Mouse (Mus musculus): ENCODE data around the gene B9d2. TPM values are rescaled to one million over a fixed set of nuclear protein-coding genes. Genes with fewer than 3 reads are reported as not detected.

B9d2 gene
- polyA plus RNA-seq, 2 experiments: 18.8 to 21.9 TPM

DNA sequence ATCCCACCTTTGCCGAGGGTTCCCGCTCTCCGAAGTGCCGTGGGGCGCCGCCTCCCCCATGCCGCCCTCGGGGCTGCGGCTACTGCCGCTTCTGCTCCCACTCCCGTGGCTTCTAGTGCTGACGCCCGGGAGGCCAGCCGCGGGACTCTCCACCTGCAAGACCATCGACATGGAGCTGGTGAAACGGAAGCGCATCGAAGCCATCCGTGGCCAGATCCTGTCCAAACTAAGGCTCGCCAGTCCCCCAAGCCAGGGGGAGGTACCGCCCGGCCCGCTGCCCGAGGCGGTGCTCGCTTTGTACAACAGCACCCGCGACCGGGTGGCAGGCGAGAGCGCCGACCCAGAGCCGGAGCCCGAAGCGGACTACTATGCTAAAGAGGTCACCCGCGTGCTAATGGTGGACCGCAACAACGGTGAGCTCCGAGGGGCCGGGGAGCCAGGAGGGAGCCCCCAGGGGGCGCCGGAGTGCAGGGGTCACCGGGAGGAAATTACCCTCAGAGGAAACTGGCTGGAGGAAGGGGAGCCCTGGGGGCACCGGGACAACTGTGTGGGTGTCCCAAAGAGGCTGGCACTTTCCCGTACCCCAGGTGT, 7.3 kb downstream of the B9d2 start:
- no peak for DNase-seq (ENCODE audit: low read depth in 3 of 3, low spot score in 3 of 3)
- ATAC-seq (ENCODE audit: insufficient read depth): no peak
- WGBS (ENCODE audit: insufficient replicate concordance): under 1% methylated on average over 47 of the region's 47 CpGs
- TF ChIP-seq CTCF (IDR thresholded peaks at IDR 0.05; ENCODE audit: low read depth) (peak; percentile 60), EP300 (IDR thresholded peaks at IDR 0.05; ENCODE audit: low read depth) (no peak)
- H3K4me2 ChIP-seq (ENCODE audit: low read depth): peak overlapping the region; percentile 98
- peak overlapping the region; percentile 75 for H3K27ac ChIP-seq
- peaks cover 32 to 46% of the 10 kb centered on the region in 2 experiments for H3K4me1 ChIP-seq (replicated peaks; ENCODE audit: control insufficient read depth in 2 of 2, insufficient read depth in 2 of 2, low read length in 1 of 2)
- peak overlapping the region; percentile 81 for H3K9ac ChIP-seq (replicated peaks)
- H3K9me3 ChIP-seq (ENCODE audit: control insufficient read depth, low read length): no peaks in the 10 kb centered on the region
- H3K4me3 ChIP-seq (ENCODE audit: insufficient read depth in 1 of 2, low read depth in 2 of 2, low read length in 2 of 2): peak overlapping the region; percentile 63 to 94
- no peaks in the 10 kb centered on the region for H3K27me3 ChIP-seq (ENCODE audit: control insufficient read depth, insufficient read depth, low read length)
- peaks cover 7% of the 10 kb centered on the region for H3K36me3 ChIP-seq (replicated peaks; ENCODE audit: control insufficient read depth, insufficient read depth, low read depth)

GRCm38 (mm10) chr7:25688810-25689586, 8.4 kb downstream of the B9d2 start:
- H3K9me3 ChIP-seq (ENCODE audit: control insufficient read depth, low read length): no peaks in the 10 kb centered on the region
- H3K4me2 ChIP-seq (ENCODE audit: low read depth): peak overlapping the region; percentile 98
- no peaks in the 10 kb centered on the region for H3K27me3 ChIP-seq (ENCODE audit: control insufficient read depth, insufficient read depth, low read length)
- H3K36me3 ChIP-seq (replicated peaks; ENCODE audit: control insufficient read depth, insufficient read depth, low read depth): peaks cover 7% of the 10 kb centered on the region
- peak; percentile 80 for ATAC-seq (ENCODE audit: insufficient read depth)
- peak overlapping the region; percentile 63 to 94 for H3K4me3 ChIP-seq (ENCODE audit: insufficient read depth in 1 of 2, low read depth in 2 of 2, low read length in 2 of 2)
- H3K27ac ChIP-seq: peak overlapping the region; percentile 75
- DNase-seq (ENCODE audit: low read depth in 3 of 3, low spot score in 3 of 3): peak; percentile 72 to 89 (median 72)
- WGBS (ENCODE audit: insufficient replicate concordance): under 1% methylated on average over 50 of the region's 52 CpGs
- TF ChIP-seq CTCF (IDR thresholded peaks at IDR 0.05; ENCODE audit: low read depth): peak; percentile 37; the same call in 1 of the 2 replicates
- TF ChIP-seq EP300 (IDR thresholded peaks at IDR 0.05; ENCODE audit: low read depth): no peak
- H3K4me1 ChIP-seq (replicated peaks; ENCODE audit: control insufficient read depth in 2 of 2, insufficient read depth in 2 of 2, low read length in 1 of 2): peaks cover 21 to 35% of the 10 kb centered on the region in 2 experiments
- H3K9ac ChIP-seq (replicated peaks): peak overlapping the region; percentile 81

GRCm38 (mm10) chr7:25689603-25690021, 9.0 kb downstream of the B9d2 start:
- Histone ChIP-seq H3K4me1 (replicated peaks; ENCODE audit: control insufficient read depth in 2 of 2, insufficient read depth in 2 of 2, low read length in 1 of 2) (peaks cover 19 to 31% of the 10 kb centered on the region in 2 experiments), H3K4me3 (ENCODE audit: insufficient read depth in 1 of 2, low read depth in 2 of 2, low read length in 2 of 2) (peak overlapping the region; percentile 63 to 94), H3K4me2 (ENCODE audit: low read depth) (peak overlapping the region; percentile 98), H3K9ac (replicated peaks) (peak overlapping the region; percentile 81), H3K9me3 (ENCODE audit: control insufficient read depth, low read length) (no peaks in the 10 kb centered on the region), H3K36me3 (replicated peaks; ENCODE audit: control insufficient read depth, insufficient read depth, low read depth) (peaks cover 7% of the 10 kb centered on the region), H3K27ac (peak overlapping the region; percentile 75), H3K27me3 (ENCODE audit: control insufficient read depth, insufficient read depth, low read length) (no peaks in the 10 kb centered on the region)
- 2% methylated on average over 12 of the region's 12 CpGs for WGBS (ENCODE audit: insufficient replicate concordance)
- TF ChIP-seq CTCF (IDR thresholded peaks at IDR 0.05; ENCODE audit: low read depth) (no peak), EP300 (IDR thresholded peaks at IDR 0.05; ENCODE audit: low read depth) (peak; percentile 22; the same call in 1 of the 2 replicates)
- ATAC-seq (ENCODE audit: insufficient read depth) (peak; percentile 42), DNase-seq (ENCODE audit: low read depth in 3 of 3, low spot score in 3 of 3) (peak in 1 of 3 experiments; percentile 54)

- Histone ChIP-seq H3K4me2 (ENCODE audit: low read depth) (peak overlapping the region; percentile 98), H3K27me3 (ENCODE audit: control insufficient read depth, insufficient read depth, low read length) (no peaks in the 10 kb centered on the region), H3K27ac (peak overlapping the region; percentile 75), H3K4me3 (ENCODE audit: insufficient read depth in 1 of 2, low read depth in 2 of 2, low read length in 2 of 2) (peak overlapping the region; percentile 63 to 94), H3K4me1 (replicated peaks; ENCODE audit: control insufficient read depth in 2 of 2, insufficient read depth in 2 of 2, low read length in 1 of 2) (peaks cover 19 to 28% of the 10 kb centered on the region in 2 experiments), H3K9ac (replicated peaks) (peak overlapping the region; percentile 81), H3K36me3 (replicated peaks; ENCODE audit: control insufficient read depth, insufficient read depth, low read depth) (peaks cover 7% of the 10 kb centered on the region), H3K9me3 (ENCODE audit: control insufficient read depth, low read length) (no peaks in the 10 kb centered on the region)
- ATAC-seq (ENCODE audit: insufficient read depth): no peak
- no peak for DNase-seq (ENCODE audit: low read depth in 3 of 3, low spot score in 3 of 3)
- WGBS (ENCODE audit: insufficient replicate concordance): 19% methylated on average over 5 of the region's 5 CpGs
- TF ChIP-seq CTCF (IDR thresholded peaks at IDR 0.05; ENCODE audit: low read depth) (no peak), EP300 (IDR thresholded peaks at IDR 0.05; ENCODE audit: low read depth) (no peak)
These were observed 9.5 kb downstream of the B9d2 start for GRCm38 (mm10) chr7:25690051-25690450.

- Histone ChIP-seq H3K9me3 (ENCODE audit: control insufficient read depth, low read length) (no peaks in the 10 kb centered on the region), H3K4me2 (ENCODE audit: low read depth) (no peak overlapping the region), H3K27ac (no peak overlapping the region), H3K36me3 (replicated peaks; ENCODE audit: control insufficient read depth, insufficient read depth, low read depth) (peaks cover 22% of the 10 kb centered on the region), H3K9ac (replicated peaks) (no peak overlapping the region), H3K27me3 (ENCODE audit: control insufficient read depth, insufficient read depth, low read length) (no peaks in the 10 kb centered on the region), H3K4me3 (ENCODE audit: insufficient read depth in 1 of 2, low read depth in 2 of 2, low read length in 2 of 2) (no peak overlapping the region), H3K4me1 (replicated peaks; ENCODE audit: control insufficient read depth in 2 of 2, insufficient read depth in 2 of 2, low read length in 1 of 2) (peaks cover 10 to 20% of the 10 kb centered on the region in 2 experiments)
- no peak for ATAC-seq (ENCODE audit: insufficient read depth)
- no peak for DNase-seq (ENCODE audit: low read depth in 3 of 3, low spot score in 3 of 3)
- no peak for TF ChIP-seq EP300 (IDR thresholded peaks at IDR 0.05; ENCODE audit: low read depth)
- TF ChIP-seq CTCF (IDR thresholded peaks at IDR 0.05; ENCODE audit: low read depth): no peak
- 72% methylated on average over 8 of the region's 8 CpGs for WGBS (ENCODE audit: insufficient replicate concordance)
These were observed 13.5 kb downstream of the B9d2 start for GRCm38 (mm10) chr7:25694104-25694503.

Data from liver, embryonic 14.5 days (tissue).